Mouse (Mus musculus): ENCODE data around the gene Krt24. TPM values are rescaled to one million over a fixed set of nuclear protein-coding genes. Genes with fewer than 3 reads are reported as not detected.

Gene Krt24
- 0.18 and 0.47 TPM in 2 replicates for polyA plus RNA-seq (2016; fragmentation: Nextera tagmentation; extraction: Ambion mirVana)

GRCm38 (mm10) chr11:99284833-99285312, at the start of gene Krt24:
Krt24 (minus strand) TSS chr11:99285262.
- Histone ChIP-seq H3K27me3 (replicated peaks) (no peaks in the 10 kb centered on the region), H3K9me3 (no peaks in the 10 kb centered on the region), H3K27ac (no peak within 1 kb of the TSS), H3K4me2 (replicated peaks) (no peak within 1 kb of the TSS), H3K4me1 (no peaks in the 10 kb centered on the region), H3K36me3 (no peaks in the 10 kb centered on the region), H3K9ac (no peak within 1 kb of the TSS), H3K4me3 (no peak within 1 kb of the TSS)
- 56% methylated on average over 11 of the region's 11 CpGs for WGBS
- ATAC-seq (ENCODE audit: low FRiP score, low read depth): no peak

GRCm38 (mm10) chr11:99333426-99333825, 48.4 kb upstream of the Krt24 start:
- no peaks in the 10 kb centered on the region for H3K4me1 ChIP-seq
- WGBS: 68% methylated on average over 13 of the region's 13 CpGs
- no peak overlapping the region for H3K9ac ChIP-seq
- H3K4me2 ChIP-seq (replicated peaks): no peak overlapping the region
- no peaks in the 10 kb centered on the region for H3K9me3 ChIP-seq
- H3K4me3 ChIP-seq: no peak overlapping the region
- no peak for ATAC-seq (ENCODE audit: low FRiP score, low read depth)
- no peak overlapping the region for H3K27ac ChIP-seq
- H3K36me3 ChIP-seq: no peaks in the 10 kb centered on the region
- H3K27me3 ChIP-seq (replicated peaks): no peaks in the 10 kb centered on the region

GRCm38 (mm10) chr11:99329655-99330054, 44.6 kb upstream of the Krt24 start:
- Histone ChIP-seq H3K4me2 (replicated peaks) (no peak overlapping the region), H3K27me3 (replicated peaks) (no peaks in the 10 kb centered on the region), H3K4me1 (0 out of 2 replicates have a peak, but pooled peaks cover 5% of the 10 kb centered on the region), H3K4me3 (no peak overlapping the region), H3K9ac (no peak overlapping the region), H3K27ac (no peak overlapping the region), H3K36me3 (no peaks in the 10 kb centered on the region), H3K9me3 (no peaks in the 10 kb centered on the region)
- ATAC-seq (ENCODE audit: low FRiP score, low read depth): no peak
- 76% methylated on average over 2 of the region's 2 CpGs for WGBS

- WGBS: 93% methylated on average over 11 of the region's 11 CpGs
- Histone ChIP-seq H3K4me2 (replicated peaks) (no peak within 1 kb of the TSS), H3K36me3 (no peaks in the 10 kb centered on the region), H3K4me3 (no peak within 1 kb of the TSS), H3K4me1 (0 out of 2 replicates have a peak, but pooled peaks cover 4% of the 10 kb centered on the region), H3K9me3 (no peaks in the 10 kb centered on the region), H3K9ac (no peak within 1 kb of the TSS), H3K27me3 (replicated peaks) (no peaks in the 10 kb centered on the region), H3K27ac (no peak within 1 kb of the TSS)
- ATAC-seq (ENCODE audit: low FRiP score, low read depth): no peak
Observed at GRCm38 (mm10) chr11:99322851-99323250, 37.8 kb upstream of the Krt24 start, which contains the start of gene Krt25. Krt25 (minus strand) TSS chr11:99322951.

GRCm38 (mm10) chr11:99321094-99321493, 36.0 kb upstream of the Krt24 start:
- H3K4me3 ChIP-seq: no peak overlapping the region
- no peak overlapping the region for H3K9ac ChIP-seq
- no peaks in the 10 kb centered on the region for H3K9me3 ChIP-seq
- H3K36me3 ChIP-seq: no peaks in the 10 kb centered on the region
- H3K27me3 ChIP-seq (replicated peaks): no peaks in the 10 kb centered on the region
- no peak for ATAC-seq (ENCODE audit: low FRiP score, low read depth)
- H3K4me1 ChIP-seq: no peaks in the 10 kb centered on the region
- WGBS: 92% methylated on average over 14 of the region's 14 CpGs
- H3K27ac ChIP-seq: no peak overlapping the region
- no peak overlapping the region for H3K4me2 ChIP-seq (replicated peaks)

- Histone ChIP-seq H3K9ac (no peak overlapping the region), H3K4me1 (no peaks in the 10 kb centered on the region), H3K9me3 (no peaks in the 10 kb centered on the region), H3K36me3 (no peaks in the 10 kb centered on the region), H3K4me2 (replicated peaks) (no peak overlapping the region), H3K27ac (no peak overlapping the region), H3K27me3 (replicated peaks) (no peaks in the 10 kb centered on the region), H3K4me3 (no peak overlapping the region)
- 82% methylated on average over 9 of the region's 9 CpGs for WGBS
- no peak for ATAC-seq (ENCODE audit: low FRiP score, low read depth)
Observed at GRCm38 (mm10) chr11:99319127-99319526, 34.1 kb upstream of the Krt24 start.

- no peaks in the 10 kb centered on the region for H3K27me3 ChIP-seq (replicated peaks)
- WGBS: 55% methylated on average over 8 of the region's 8 CpGs
- no peaks in the 10 kb centered on the region for H3K36me3 ChIP-seq
- H3K4me2 ChIP-seq (replicated peaks): no peak overlapping the region
- H3K4me3 ChIP-seq: no peak overlapping the region
- H3K9ac ChIP-seq: no peak overlapping the region
- no peak overlapping the region for H3K27ac ChIP-seq
- ATAC-seq (ENCODE audit: low FRiP score, low read depth): no peak
- H3K9me3 ChIP-seq: no peaks in the 10 kb centered on the region
- no peaks in the 10 kb centered on the region for H3K4me1 ChIP-seq
Observed at GRCm38 (mm10) chr11:99316543-99316942, 31.5 kb upstream of the Krt24 start.

- Histone ChIP-seq H3K4me2 (replicated peaks) (no peak overlapping the region), H3K4me3 (no peak overlapping the region), H3K9ac (no peak overlapping the region), H3K36me3 (no peaks in the 10 kb centered on the region), H3K9me3 (no peaks in the 10 kb centered on the region), H3K27me3 (replicated peaks) (no peaks in the 10 kb centered on the region), H3K4me1 (no peaks in the 10 kb centered on the region), H3K27ac (no peak overlapping the region)
- 87% methylated on average over 2 of the region's 2 CpGs for WGBS
- ATAC-seq (ENCODE audit: low FRiP score, low read depth): no peak
Observed at GRCm38 (mm10) chr11:99314594-99314993, 29.5 kb upstream of the Krt24 start.

- no peaks in the 10 kb centered on the region for H3K36me3 ChIP-seq
- no peak overlapping the region for H3K4me2 ChIP-seq (replicated peaks)
- WGBS: 96% methylated on average over 1 of the region's 1 CpGs
- no peak overlapping the region for H3K9ac ChIP-seq
- no peak overlapping the region for H3K4me3 ChIP-seq
- no peak overlapping the region for H3K27ac ChIP-seq
- no peaks in the 10 kb centered on the region for H3K4me1 ChIP-seq
- no peaks in the 10 kb centered on the region for H3K9me3 ChIP-seq
- H3K27me3 ChIP-seq (replicated peaks): no peaks in the 10 kb centered on the region
- ATAC-seq (ENCODE audit: low FRiP score, low read depth): no peak
Observed at GRCm38 (mm10) chr11:99310882-99311281, 25.8 kb upstream of the Krt24 start.

- Histone ChIP-seq H3K9me3 (no peaks in the 10 kb centered on the region), H3K4me1 (no peaks in the 10 kb centered on the region), H3K9ac (no peak overlapping the region), H3K36me3 (no peaks in the 10 kb centered on the region), H3K27me3 (replicated peaks) (no peaks in the 10 kb centered on the region), H3K4me2 (replicated peaks) (no peak overlapping the region), H3K27ac (no peak overlapping the region), H3K4me3 (no peak overlapping the region)
- WGBS: 22% methylated on average over 2 of the region's 2 CpGs
- no peak for ATAC-seq (ENCODE audit: low FRiP score, low read depth)
Observed at GRCm38 (mm10) chr11:99307579-99307978, 22.5 kb upstream of the Krt24 start.

- no peaks in the 10 kb centered on the region for H3K36me3 ChIP-seq
- no peak for ATAC-seq (ENCODE audit: low FRiP score, low read depth)
- H3K9me3 ChIP-seq: no peaks in the 10 kb centered on the region
- no peaks in the 10 kb centered on the region for H3K27me3 ChIP-seq (replicated peaks)
- 55% methylated on average over 5 of the region's 5 CpGs for WGBS
- no peak overlapping the region for H3K4me3 ChIP-seq
- H3K9ac ChIP-seq: no peak overlapping the region
- H3K27ac ChIP-seq: no peak overlapping the region
- H3K4me1 ChIP-seq: no peaks in the 10 kb centered on the region
- H3K4me2 ChIP-seq (replicated peaks): no peak overlapping the region
Observed at GRCm38 (mm10) chr11:99295039-99295438, 10.0 kb upstream of the Krt24 start.

GRCm38 (mm10) chr11:99292846-99293245, 7.8 kb upstream of the Krt24 start:
- H3K27ac ChIP-seq: no peak overlapping the region
- 60% methylated on average over 5 of the region's 5 CpGs for WGBS
- no peaks in the 10 kb centered on the region for H3K4me1 ChIP-seq
- no peak for ATAC-seq (ENCODE audit: low FRiP score, low read depth)
- H3K36me3 ChIP-seq: no peaks in the 10 kb centered on the region
- no peaks in the 10 kb centered on the region for H3K27me3 ChIP-seq (replicated peaks)
- no peak overlapping the region for H3K4me2 ChIP-seq (replicated peaks)
- no peaks in the 10 kb centered on the region for H3K9me3 ChIP-seq
- H3K4me3 ChIP-seq: no peak overlapping the region
- no peak overlapping the region for H3K9ac ChIP-seq

- no peak for ATAC-seq (ENCODE audit: low FRiP score, low read depth)
- WGBS: 78% methylated on average over 5 of the region's 5 CpGs
- Histone ChIP-seq H3K9me3 (no peaks in the 10 kb centered on the region), H3K4me1 (no peaks in the 10 kb centered on the region), H3K27me3 (replicated peaks) (no peaks in the 10 kb centered on the region), H3K4me2 (replicated peaks) (no peak overlapping the region), H3K36me3 (no peaks in the 10 kb centered on the region), H3K9ac (no peak overlapping the region), H3K4me3 (no peak overlapping the region), H3K27ac (no peak overlapping the region)
Observed at GRCm38 (mm10) chr11:99284011-99284410, 1.1 kb downstream of the Krt24 start.

Data from neural tube, embryonic 12.5 days (tissue).